Mouse (Mus musculus) bone marrow, adult 2 months (tissue): ENCODE data around the gene Ankrd54.

Experiments used
- CTCF ChIP-seq: fragments of 200-500 bp; IDR thresholded peaks from 2 replicates; pipeline ENCODE4 v1.5.1; 2011; ENCODE audit warnings: low read length, control low read depth; ENCODE audit not compliant: control insufficient read depth, insufficient read depth
- POLR2A ChIP-seq: fragments of 200-500 bp; IDR thresholded peaks from 2 replicates; pipeline ENCODE4 v1.6.1; 2011; ENCODE audit warnings: low read depth, mild to moderate bottlenecking, control low read depth, low read length, borderline replicate concordance; ENCODE audit not compliant: control insufficient read depth

- TF ChIP-seq POLR2A: no peak
- TF ChIP-seq CTCF: peak; percentile 83
Observed at GRCm38 (mm10) chr15:79037913-79038328, 24.8 kb downstream of the Ankrd54 start.
